Mouse (Mus musculus): ENCODE data around the gene Hes6. TPM values are rescaled to one million over a fixed set of nuclear protein-coding genes. Genes with fewer than 3 reads are reported as not detected.

Gene Hes6
- polyA plus RNA-seq, 1 experiment: 22.3 TPM

GRCm38 (mm10) chr1:91430761-91431160, 16.9 kb upstream of the Hes6 start:
- no peak overlapping the region for H3K4me3 ChIP-seq (ENCODE audit: insufficient read depth, low read length)
- H3K27ac ChIP-seq (ENCODE audit: insufficient read depth, low read length): no peak overlapping the region
- TF ChIP-seq CTCF (IDR thresholded peaks at IDR 0.05; ENCODE audit: extremely low read depth, insufficient read depth, low read length) (no peak), POLR2A (IDR thresholded peaks at IDR 0.05; ENCODE audit: extremely low read depth, insufficient read depth, low read length) (no peak)
- H3K4me1 ChIP-seq (ENCODE audit: control insufficient read depth, insufficient read depth, low read length): 0 out of 2 replicates have a peak, but pooled peaks cover 1% of the 10 kb centered on the region

- Histone ChIP-seq H3K4me3 (ENCODE audit: insufficient read depth, low read length) (no peak overlapping the region), H3K4me1 (ENCODE audit: control insufficient read depth, insufficient read depth, low read length) (no peaks in the 10 kb centered on the region), H3K27ac (ENCODE audit: insufficient read depth, low read length) (no peak overlapping the region)
- TF ChIP-seq CTCF (IDR thresholded peaks at IDR 0.05; ENCODE audit: extremely low read depth, insufficient read depth, low read length) (no peak), POLR2A (IDR thresholded peaks at IDR 0.05; ENCODE audit: extremely low read depth, insufficient read depth, low read length) (no peak)
These were observed 15.4 kb upstream of the Hes6 start for GRCm38 (mm10) chr1:91429212-91429611.

DNA sequence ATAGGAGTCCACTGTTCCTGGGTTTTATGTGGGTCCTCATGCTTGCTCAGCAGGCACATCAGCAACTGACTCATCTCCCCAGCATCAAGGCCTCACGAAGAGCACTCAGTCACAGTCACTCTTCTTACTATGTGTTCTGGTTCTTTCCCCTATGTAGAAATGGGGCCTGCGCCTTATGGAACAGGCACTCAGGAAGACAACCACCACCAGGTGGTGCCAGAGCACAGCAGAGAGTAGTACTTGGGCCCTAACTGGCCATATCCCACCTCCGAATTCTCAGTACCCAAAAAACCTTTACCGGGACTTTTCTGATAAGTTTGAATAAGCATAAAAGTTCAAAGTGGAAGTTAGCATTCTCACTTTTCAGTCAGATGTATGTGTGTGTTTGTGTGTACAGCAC, 14.8 kb upstream of the Hes6 start:
- H3K4me3 ChIP-seq (ENCODE audit: insufficient read depth, low read length): no peak overlapping the region
- no peaks in the 10 kb centered on the region for H3K4me1 ChIP-seq (ENCODE audit: control insufficient read depth, insufficient read depth, low read length)
- H3K27ac ChIP-seq (ENCODE audit: insufficient read depth, low read length): no peak overlapping the region
- TF ChIP-seq POLR2A (IDR thresholded peaks at IDR 0.05; ENCODE audit: extremely low read depth, insufficient read depth, low read length): no peak
- TF ChIP-seq CTCF (IDR thresholded peaks at IDR 0.05; ENCODE audit: extremely low read depth, insufficient read depth, low read length): peak; percentile 88

DNA sequence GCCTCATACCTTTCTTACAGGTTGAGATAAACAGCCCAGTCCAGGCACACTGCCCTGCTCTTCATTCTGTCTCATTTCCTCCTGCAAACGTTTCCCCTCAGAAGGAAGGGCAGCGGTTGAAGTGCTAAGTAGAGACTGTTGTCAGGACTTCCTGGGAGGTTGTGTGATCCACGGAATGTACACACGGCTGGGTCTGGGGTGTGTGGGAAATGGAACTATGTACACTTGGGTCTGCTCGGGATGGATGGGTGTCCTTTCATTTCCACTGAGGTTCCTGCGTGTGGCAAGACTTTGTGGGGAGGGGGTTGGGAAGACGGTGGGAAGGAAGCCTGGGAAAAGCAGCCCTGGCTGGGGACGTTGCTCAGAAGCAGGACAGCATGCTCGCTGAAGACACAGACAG, 12.6 kb upstream of the Hes6 start:
- TF ChIP-seq POLR2A (IDR thresholded peaks at IDR 0.05; ENCODE audit: extremely low read depth, insufficient read depth, low read length) (no peak), CTCF (IDR thresholded peaks at IDR 0.05; ENCODE audit: extremely low read depth, insufficient read depth, low read length) (no peak)
- H3K4me3 ChIP-seq (ENCODE audit: insufficient read depth, low read length): no peak overlapping the region
- no peak overlapping the region for H3K27ac ChIP-seq (ENCODE audit: insufficient read depth, low read length)
- H3K4me1 ChIP-seq (ENCODE audit: control insufficient read depth, insufficient read depth, low read length): no peaks in the 10 kb centered on the region

DNA sequence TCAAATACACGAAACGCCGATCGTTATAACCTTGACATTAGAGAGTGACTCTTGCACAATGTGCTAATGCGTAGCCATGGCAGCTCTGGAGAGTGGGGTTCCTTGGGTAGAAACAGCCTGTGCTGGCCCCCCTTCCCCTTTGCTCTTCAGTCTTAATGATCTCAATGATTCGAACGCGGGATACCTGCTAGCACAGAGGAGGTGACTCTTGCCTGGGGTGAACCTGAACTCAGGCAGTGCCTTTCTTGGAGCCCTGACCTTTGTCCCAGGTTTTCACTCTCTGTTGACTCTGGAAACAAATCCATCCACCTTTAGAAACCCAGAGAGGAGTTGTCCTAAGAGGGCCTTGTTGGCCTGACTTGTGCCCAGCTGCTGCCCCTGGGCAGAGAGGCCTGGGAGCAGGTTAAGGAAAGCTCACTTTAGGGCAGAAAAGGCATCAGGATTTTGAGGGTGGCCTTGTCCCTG, 6.8 kb upstream of the Hes6 start:
- TF ChIP-seq POLR2A (IDR thresholded peaks at IDR 0.05; ENCODE audit: extremely low read depth, insufficient read depth, low read length) (no peak), CTCF (IDR thresholded peaks at IDR 0.05; ENCODE audit: extremely low read depth, insufficient read depth, low read length) (no peak)
- H3K4me1 ChIP-seq (ENCODE audit: control insufficient read depth, insufficient read depth, low read length): no peaks in the 10 kb centered on the region
- H3K27ac ChIP-seq (ENCODE audit: insufficient read depth, low read length): no peak overlapping the region
- H3K4me3 ChIP-seq (ENCODE audit: insufficient read depth, low read length): no peak overlapping the region

- Histone ChIP-seq H3K4me1 (ENCODE audit: control insufficient read depth, insufficient read depth, low read length) (no peaks in the 10 kb centered on the region), H3K4me3 (ENCODE audit: insufficient read depth, low read length) (no peak overlapping the region), H3K27ac (ENCODE audit: insufficient read depth, low read length) (no peak overlapping the region)
- no peak for TF ChIP-seq CTCF (IDR thresholded peaks at IDR 0.05; ENCODE audit: extremely low read depth, insufficient read depth, low read length)
- TF ChIP-seq POLR2A (IDR thresholded peaks at IDR 0.05; ENCODE audit: extremely low read depth, insufficient read depth, low read length): no peak
These were observed 6.2 kb upstream of the Hes6 start for GRCm38 (mm10) chr1:91419862-91420600.

- TF ChIP-seq POLR2A (IDR thresholded peaks at IDR 0.05; ENCODE audit: extremely low read depth, insufficient read depth, low read length): no peak
- TF ChIP-seq CTCF (IDR thresholded peaks at IDR 0.05; ENCODE audit: extremely low read depth, insufficient read depth, low read length): no peak
- Histone ChIP-seq H3K4me1 (ENCODE audit: control insufficient read depth, insufficient read depth, low read length) (no peaks in the 10 kb centered on the region), H3K4me3 (ENCODE audit: insufficient read depth, low read length) (no peak overlapping the region), H3K27ac (ENCODE audit: insufficient read depth, low read length) (no peak overlapping the region)
These were observed 4.2 kb upstream of the Hes6 start for GRCm38 (mm10) chr1:91417991-91418390.

DNA sequence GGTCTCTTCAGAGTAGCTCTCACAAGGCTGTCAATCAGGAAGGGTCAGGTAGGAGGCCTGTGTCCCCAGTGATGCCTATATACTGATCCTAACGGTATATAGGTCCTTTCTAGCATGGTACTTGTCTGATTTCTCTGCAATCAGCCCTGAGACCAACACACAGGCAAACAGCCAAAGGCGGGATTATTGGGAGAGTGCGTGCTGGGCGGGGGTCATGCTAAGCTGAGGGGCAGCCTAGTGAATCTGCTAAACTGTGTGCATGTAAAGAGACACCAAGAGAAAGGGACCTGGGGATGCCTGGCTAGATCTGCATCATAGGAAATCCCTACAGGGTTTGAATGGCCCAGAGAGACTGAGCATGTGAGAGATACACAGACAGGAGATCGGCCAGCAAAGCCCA, 1.5 kb upstream of the Hes6 start:
- 0 out of 2 replicates have a peak, but pooled peaks cover 2% of the 10 kb centered on the region for H3K4me1 ChIP-seq (ENCODE audit: control insufficient read depth, insufficient read depth, low read length)
- TF ChIP-seq POLR2A (IDR thresholded peaks at IDR 0.05; ENCODE audit: extremely low read depth, insufficient read depth, low read length) (no peak), CTCF (IDR thresholded peaks at IDR 0.05; ENCODE audit: extremely low read depth, insufficient read depth, low read length) (no peak)
- no peak overlapping the region for H3K4me3 ChIP-seq (ENCODE audit: insufficient read depth, low read length)
- no peak overlapping the region for H3K27ac ChIP-seq (ENCODE audit: insufficient read depth, low read length)

DNA sequence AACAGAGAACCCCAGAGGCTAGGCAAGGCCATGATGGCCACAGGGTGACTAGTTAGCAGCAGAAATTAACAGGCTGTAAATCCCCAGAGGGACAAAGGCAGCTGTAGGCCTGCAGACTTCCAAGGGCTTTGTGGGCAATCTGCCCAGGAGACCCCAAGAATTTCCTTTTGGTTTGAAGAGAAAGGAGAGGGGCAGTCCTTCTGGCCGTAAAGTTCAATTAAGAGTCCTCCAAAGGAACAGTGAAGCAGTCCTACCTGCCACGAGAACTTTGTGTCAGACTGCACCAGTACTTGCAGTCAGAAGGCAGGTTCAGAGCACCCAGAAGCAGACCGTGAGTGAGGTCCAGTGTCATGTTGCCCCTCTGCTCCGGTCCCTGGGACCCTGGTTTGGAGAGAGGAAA, 1.1 kb upstream of the Hes6 start:
- H3K4me1 ChIP-seq (ENCODE audit: control insufficient read depth, insufficient read depth, low read length): 0 out of 2 replicates have a peak, but pooled peaks cover 2% of the 10 kb centered on the region
- H3K27ac ChIP-seq (ENCODE audit: insufficient read depth, low read length): no peak overlapping the region
- no peak for TF ChIP-seq POLR2A (IDR thresholded peaks at IDR 0.05; ENCODE audit: extremely low read depth, insufficient read depth, low read length)
- TF ChIP-seq CTCF (IDR thresholded peaks at IDR 0.05; ENCODE audit: extremely low read depth, insufficient read depth, low read length): no peak
- no peak overlapping the region for H3K4me3 ChIP-seq (ENCODE audit: insufficient read depth, low read length)

DNA sequence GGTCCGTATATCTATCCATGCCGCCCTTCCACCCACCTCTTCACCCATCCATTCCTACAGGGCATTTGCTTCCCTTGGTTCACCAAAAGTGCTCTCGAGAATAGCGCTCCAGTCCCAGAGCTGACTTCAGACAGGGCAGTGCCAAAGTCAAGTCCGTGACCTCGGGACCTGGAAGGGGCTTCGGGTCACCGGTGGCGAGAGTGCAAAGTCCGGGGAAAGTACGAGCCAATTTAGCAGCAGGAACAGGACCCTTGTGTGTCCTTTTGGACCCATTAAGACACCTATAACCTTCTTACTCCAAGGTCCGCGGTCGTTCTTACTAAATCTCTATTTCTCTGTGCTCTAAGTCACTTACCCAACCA, 321 bp downstream of the Hes6 start:
- Histone ChIP-seq H3K27ac (ENCODE audit: insufficient read depth, low read length) (no peak overlapping the region), H3K4me1 (ENCODE audit: control insufficient read depth, insufficient read depth, low read length) (0 out of 2 replicates have a peak, but pooled peaks cover 2% of the 10 kb centered on the region), H3K4me3 (ENCODE audit: insufficient read depth, low read length) (peak overlapping the region; percentile 41)
- no peak for TF ChIP-seq POLR2A (IDR thresholded peaks at IDR 0.05; ENCODE audit: extremely low read depth, insufficient read depth, low read length)
- no peak for TF ChIP-seq CTCF (IDR thresholded peaks at IDR 0.05; ENCODE audit: extremely low read depth, insufficient read depth, low read length)
